Mouse (Mus musculus) cerebellum, adult (tissue): ENCODE data around the gene Gm20388.
A peak's percentile ranks its signal among the peaks of the same experiment; 100 is the strongest.

Experiments used
- ATAC-seq: cut with Nextera tagmentation; 2 replicates; pipeline ENCODE4 v1.9.2; 2017; ENCODE audit warnings: mild to moderate bottlenecking, moderate library complexity, mixed read lengths; ENCODE audit not compliant: insufficient number of reproducible peaks, low FRiP score, low TSS enrichment

Gene Gm20388

DNA sequence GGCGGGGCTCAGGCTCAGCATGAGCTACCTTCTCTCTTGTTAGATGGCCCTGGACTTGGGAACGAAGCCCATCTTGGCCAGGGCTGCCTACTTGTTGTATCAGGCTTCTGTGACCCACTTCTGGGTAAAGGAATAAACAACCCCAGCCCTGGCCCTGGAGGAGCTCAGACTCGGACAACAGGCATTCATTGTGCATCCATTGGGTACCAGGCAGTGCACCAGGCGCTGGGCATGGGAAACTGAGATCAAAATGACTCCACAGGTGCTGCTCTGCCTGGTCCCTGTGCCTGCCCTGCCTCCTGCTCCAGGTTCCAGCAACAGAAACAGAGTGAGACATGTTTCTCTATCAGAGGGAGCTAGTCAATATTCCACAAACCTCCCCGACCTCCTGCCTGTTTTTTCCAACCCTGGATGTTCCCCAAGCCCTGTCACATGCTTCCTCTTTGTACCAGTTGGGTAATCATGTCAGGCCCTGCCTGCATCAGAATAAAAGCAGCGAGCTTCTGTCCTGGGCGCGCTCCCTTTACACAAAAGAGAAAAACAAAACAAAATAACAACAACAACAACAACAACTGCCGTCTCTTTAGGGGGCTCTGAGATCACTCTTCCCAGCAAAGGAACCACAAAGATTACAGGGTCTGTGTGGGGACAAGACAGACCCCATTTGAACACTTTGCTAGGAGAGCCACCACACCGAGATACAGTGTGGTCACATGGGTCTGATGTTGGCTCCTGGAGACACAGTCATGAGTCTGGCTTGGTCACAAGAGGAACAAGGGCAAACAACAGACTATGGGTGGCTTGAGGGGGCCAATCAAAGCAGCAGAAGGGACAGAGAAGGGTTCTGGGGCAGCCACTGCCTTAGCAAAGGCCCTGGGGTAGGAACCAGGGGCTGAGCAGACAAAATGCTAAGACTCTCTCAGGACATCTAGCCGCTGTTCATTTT, 708.9 kb downstream of the Gm20388 start:
- no peak for ATAC-seq

- ATAC-seq: no peak
Observed at GRCm38 (mm10) chr8:120620441-120620840, 709.8 kb downstream of the Gm20388 start.

- no peak for ATAC-seq
Observed at GRCm38 (mm10) chr8:120622161-120622560, 711.5 kb downstream of the Gm20388 start.

DNA sequence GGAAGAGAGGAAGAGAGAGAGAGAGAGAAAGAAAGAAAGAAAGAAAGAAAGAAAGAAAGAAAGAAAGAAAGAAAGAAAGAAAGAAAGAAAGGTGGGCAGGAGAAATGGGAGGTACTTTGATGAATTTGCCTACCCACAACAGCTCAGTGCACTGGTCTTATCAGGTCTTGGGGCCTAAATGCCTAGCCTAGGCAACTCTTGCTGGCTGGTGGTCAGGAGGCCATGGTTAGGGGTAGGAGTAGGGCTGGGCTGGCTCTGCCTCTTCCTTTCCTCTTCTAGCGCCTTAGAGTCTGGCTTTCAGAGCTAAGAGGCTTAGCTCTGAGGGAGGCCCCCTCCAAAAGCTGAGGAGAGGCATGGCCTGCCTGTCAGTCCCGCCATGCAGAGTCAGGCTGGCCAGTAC, 713.0 kb downstream of the Gm20388 start:
- ATAC-seq: no peak

- no peak for ATAC-seq
Observed at GRCm38 (mm10) chr8:120626461-120626860, 715.8 kb downstream of the Gm20388 start.

DNA sequence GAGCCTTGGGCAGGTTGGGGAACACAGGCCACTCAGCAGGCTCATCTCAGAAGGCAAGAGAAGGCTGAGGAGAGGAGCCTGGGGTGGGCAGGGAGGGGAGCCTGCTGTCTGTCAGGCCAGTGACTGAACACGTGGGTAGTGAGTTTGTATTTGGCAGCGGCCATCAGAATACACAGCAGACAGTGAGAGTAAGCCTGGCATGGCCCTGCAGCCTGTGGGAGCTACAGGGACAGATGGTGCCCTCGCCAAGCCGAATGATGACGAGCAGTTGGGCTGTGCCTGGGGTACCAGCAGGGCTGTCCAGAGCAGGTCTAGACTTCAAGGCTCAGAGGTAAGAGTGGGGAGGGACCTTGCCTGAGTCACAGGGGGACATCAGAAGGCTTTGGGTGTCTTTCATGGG, 716.7 kb downstream of the Gm20388 start:
- peak; percentile 78 for ATAC-seq

DNA sequence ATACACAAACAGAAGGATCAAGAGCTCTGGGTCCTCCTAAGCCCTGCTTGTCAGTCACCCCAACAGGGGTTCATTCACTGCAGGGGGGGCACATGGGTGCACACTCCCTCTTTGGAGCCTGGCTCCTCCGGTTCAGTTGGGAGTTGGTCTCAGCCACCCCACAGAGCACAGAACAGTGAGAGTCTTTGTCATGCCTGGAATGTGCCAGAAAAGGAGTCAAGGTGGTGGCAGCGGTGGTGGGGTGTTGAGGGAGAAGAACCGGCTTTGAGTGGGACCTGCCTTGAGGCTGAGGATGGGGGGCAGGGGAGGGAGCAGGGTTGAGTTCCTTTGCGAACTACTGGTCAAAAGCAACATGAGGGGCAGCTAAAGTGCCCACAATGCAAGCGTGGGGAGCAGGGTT, 719.4 kb downstream of the Gm20388 start:
- ATAC-seq: no peak

- no peak for ATAC-seq
Observed at GRCm38 (mm10) chr8:120630848-120631247, 720.2 kb downstream of the Gm20388 start.

GRCm38 (mm10) chr8:120631441-120632375, 721.1 kb downstream of the Gm20388 start:
- ATAC-seq: no peak

GRCm38 (mm10) chr8:120632969-120633664, 722.5 kb downstream of the Gm20388 start:
- ATAC-seq: no peak

GRCm38 (mm10) chr8:120633665-120634271, 723.1 kb downstream of the Gm20388 start:
- no peak for ATAC-seq

GRCm38 (mm10) chr8:120634329-120634839, 723.7 kb downstream of the Gm20388 start:
- peak; percentile 31; the same call in 1 of the 2 replicates for ATAC-seq

DNA sequence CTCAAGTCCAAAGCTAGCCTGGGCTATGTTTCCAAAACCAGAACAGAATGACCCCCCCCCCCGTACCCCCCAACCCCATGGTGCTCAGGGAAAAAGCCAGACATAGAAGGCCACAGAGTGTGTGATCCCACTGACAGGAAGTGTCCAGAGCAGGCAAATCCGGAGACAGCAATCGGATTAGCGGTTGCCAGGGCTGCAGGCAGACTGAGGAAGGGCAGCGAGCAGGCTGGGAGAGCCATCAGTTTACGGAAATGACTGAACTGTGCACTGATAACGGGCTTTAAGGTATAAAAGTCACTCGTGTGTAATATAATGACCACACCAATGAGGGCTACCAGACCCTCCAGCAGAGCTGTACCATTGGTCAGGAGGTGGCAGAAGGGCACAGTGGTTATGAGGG, 730.6 kb downstream of the Gm20388 start:
- ATAC-seq: no peak

GRCm38 (mm10) chr8:120642031-120642662, 731.5 kb downstream of the Gm20388 start:
- no peak for ATAC-seq

DNA sequence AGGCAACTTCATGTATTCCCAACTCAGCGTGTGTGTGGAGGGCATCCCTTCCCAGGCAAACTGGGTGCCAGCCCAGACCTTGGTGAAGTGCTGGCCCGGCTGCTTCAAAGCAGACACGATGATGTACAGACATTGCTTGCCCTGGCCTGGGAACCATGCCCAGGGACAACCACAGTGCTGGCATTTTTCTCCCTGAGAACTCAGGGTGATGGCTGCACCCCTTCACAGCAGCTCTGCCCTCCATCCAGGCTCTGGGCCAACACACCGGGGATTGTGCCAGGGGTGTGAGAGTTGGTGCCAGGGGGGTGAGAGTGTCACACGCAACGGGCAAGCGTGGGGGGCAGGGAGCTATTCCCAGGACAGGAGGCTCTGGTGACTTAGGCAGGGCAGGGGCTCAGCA, 734.0 kb downstream of the Gm20388 start:
- ATAC-seq: peak; percentile 40; the same call in 1 of the 2 replicates

- ATAC-seq: no peak
Observed at GRCm38 (mm10) chr8:120647532-120647931, 736.9 kb downstream of the Gm20388 start, which contains the start of gene 1190005I06Rik. Gene 1190005I06Rik, minus strand, starts transcription at chr8:120647632.

DNA sequence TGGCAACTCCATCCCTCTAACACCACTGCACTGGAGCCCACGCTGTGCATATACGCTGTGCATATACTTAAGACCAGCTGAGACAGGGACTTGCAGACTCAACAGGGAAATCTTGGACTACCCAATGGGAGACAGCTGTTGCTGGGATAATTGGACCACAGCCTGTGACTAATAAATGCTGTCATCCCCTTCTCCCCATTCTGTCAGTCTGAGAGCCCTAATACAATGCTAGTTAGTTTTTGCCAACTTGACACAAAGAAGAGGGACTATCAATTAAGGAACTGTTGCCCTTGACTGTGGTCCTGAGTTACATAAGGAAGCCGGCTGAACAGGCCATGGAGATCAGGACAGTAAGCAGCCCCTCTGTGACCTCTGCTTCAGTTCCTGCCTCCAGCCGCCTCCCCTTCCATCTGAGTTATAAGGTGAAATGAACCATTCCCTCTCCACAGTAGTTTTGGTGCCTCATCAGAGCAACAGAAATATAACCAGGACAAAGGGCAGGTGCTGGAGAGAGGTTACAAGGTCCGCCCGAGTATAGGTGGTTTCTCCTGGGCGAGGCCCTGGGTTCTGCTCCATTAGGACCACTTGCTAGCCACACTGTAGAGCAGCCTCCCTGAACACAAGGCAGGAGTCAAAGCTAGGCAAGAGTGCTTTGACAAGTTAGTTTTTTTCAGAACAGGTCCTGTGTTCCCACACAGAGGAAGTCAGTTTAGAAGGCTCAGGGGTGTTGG, 745.8 kb downstream of the Gm20388 start:
- ATAC-seq: no peak

DNA sequence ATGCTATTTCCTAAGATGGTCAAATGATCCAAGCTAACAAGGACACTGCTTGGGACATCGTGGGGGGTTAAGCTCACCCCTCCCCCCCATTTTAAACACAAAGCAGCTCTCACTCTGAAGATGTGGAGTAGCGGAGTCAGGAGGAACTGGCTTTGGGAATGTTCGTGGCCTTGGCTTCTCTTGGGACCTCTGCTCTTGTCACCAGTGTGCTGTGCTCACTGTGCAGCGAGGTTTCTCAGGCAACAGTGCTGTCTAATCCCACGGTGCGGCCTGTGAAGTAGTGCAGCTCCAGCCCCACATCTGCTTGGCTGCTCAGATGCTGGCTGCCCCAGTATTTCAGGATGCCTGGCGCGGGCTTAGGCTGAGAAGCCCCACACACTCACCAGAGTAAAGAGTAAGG, 746.8 kb downstream of the Gm20388 start:
- ATAC-seq: no peak

DNA sequence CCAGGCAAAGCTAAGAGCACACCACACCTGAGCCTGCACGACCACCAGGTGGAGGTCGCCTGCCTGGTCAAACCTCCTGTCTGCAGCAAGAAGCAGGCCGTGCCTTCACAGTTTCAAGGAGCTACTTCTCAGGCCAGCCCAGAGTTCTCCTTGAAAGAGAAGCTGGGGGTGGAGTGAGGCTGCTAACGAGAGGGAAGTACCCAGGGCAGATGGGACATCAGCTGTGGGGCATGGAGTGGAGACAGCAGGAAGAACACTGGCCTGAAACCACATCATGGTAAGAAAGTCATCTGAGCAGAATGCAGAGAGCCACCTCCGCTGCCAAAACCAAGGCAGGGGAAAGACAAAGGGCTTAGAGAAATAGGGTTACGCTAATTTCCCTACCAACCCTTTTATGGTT, 753.9 kb downstream of the Gm20388 start:
- ATAC-seq: no peak
